Mouse (Mus musculus): Measurements from ENCODE around the gene Usp21. TPM values are rescaled to one million over a fixed set of nuclear protein-coding genes. Genes with fewer than 3 reads are reported as not detected.
A peak's percentile ranks its signal among the peaks of the same experiment; 100 is the strongest.

The Usp21 gene
- total and polyA plus RNA-seq, 3 experiments, result 11.8 to 64.5 (median 44.1) TPM

- Histone ChIP-seq H3K36me3 (replicated peaks) (peaks cover 47% of the 10 kb centered on the region), H3K27me3 (ENCODE audit: insufficient read depth, low read length) (no peaks in the 10 kb centered on the region)
- DNase-seq (ENCODE audit: low spot score), result no peak
Observed at GRCm38 (mm10) chr1:171271196-171271595, 16.6 kb downstream of the Usp21 start.

DNA sequence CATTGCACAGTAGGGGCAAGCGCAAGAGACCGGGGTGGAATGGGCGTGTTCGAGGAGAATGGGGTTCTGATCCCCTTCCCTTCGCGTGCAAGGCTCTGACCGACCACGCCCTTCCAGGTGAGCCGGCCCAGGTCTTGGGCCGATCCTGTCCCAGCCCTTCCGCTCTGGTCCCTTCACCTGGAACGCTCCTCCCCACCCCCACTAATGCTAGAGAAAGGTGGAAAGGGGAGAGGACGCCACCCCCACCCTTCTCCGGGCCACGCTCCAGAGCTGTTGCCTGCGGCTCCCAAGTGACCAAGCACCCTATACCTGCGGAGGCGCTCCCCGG lies 17.3 kb downstream of the Usp21 start:
- H3K27me3 ChIP-seq (ENCODE audit: insufficient read depth, low read length), result no peaks in the 10 kb centered on the region
- no peak; the same call in 1 of the 2 replicates for ATAC-seq (ENCODE audit: extremely low read depth, insufficient number of reproducible peaks, low FRiP score, poor library complexity, severe bottlenecking)
- no peak for DNase-seq (ENCODE audit: low spot score)
- H3K4me1 ChIP-seq (ENCODE audit: insufficient read depth, low read depth, low read length), result peaks cover 63% of the 10 kb centered on the region
- TF ChIP-seq GATA1 (IDR thresholded peaks at IDR 0.05; ENCODE audit: borderline replicate concordance, low read length) (no peak), GATA2 (IDR thresholded peaks at IDR 0.05; ENCODE audit: borderline replicate concordance, low read depth, low read length) (no peak), POLR2AphosphoS5 (IDR thresholded peaks at IDR 0.05; ENCODE audit: insufficient replicate concordance, low read depth, low read length) (no peak), TAL1 (conservative IDR thresholded peaks at IDR 0.05; ENCODE audit: low read depth, low read length) (no peak), CTCF (IDR thresholded peaks at IDR 0.05; ENCODE audit: low read depth, low read length) (no peak)
- peak overlapping the region; percentile 97 for H3K4me3 ChIP-seq (ENCODE audit: low read depth, low read length)
- H3K36me3 ChIP-seq (replicated peaks), result peaks cover 41% of the 10 kb centered on the region
- no peaks in the 10 kb centered on the region for H3K9me3 ChIP-seq (replicated peaks)

More at GRCm38 (mm10) chr1:171271196-171271595, 16.6 kb downstream of the Usp21 start:
- Histone ChIP-seq H3K9me3 (replicated peaks) (no peaks in the 10 kb centered on the region), H3K4me3 (ENCODE audit: low read depth, low read length) (peak overlapping the region; percentile 97), H3K4me1 (ENCODE audit: insufficient read depth, low read depth, low read length) (peaks cover 69% of the 10 kb centered on the region)
- ATAC-seq (ENCODE audit: extremely low read depth, insufficient number of reproducible peaks, low FRiP score, poor library complexity, severe bottlenecking), result no peak
- TF ChIP-seq TAL1 (conservative IDR thresholded peaks at IDR 0.05; ENCODE audit: low read depth, low read length) (0 out of 2 replicates have a peak, but pooled peaks have one; percentile 13), CTCF (IDR thresholded peaks at IDR 0.05; ENCODE audit: low read depth, low read length) (no peak)

GRCm38 (mm10) chr1:171269848-171270572 lies 17.8 kb downstream of the Usp21 start, which contains the start of gene B4galt3:
Gene B4galt3 (plus strand): TSS chr1:171270328.
- peak; percentile 87 for ATAC-seq (ENCODE audit: extremely low read depth, insufficient number of reproducible peaks, low FRiP score, poor library complexity, severe bottlenecking)
- peak; percentile 90 for DNase-seq (ENCODE audit: low spot score)
- H3K9me3 ChIP-seq (replicated peaks), result no peaks in the 10 kb centered on the region
- peak within 1 kb of the TSS; percentile 97 for H3K4me3 ChIP-seq (ENCODE audit: low read depth, low read length)
- no peaks in the 10 kb centered on the region for H3K27me3 ChIP-seq (ENCODE audit: insufficient read depth, low read length)
- peaks cover 60% of the 10 kb centered on the region for H3K4me1 ChIP-seq (ENCODE audit: insufficient read depth, low read depth, low read length)
- H3K36me3 ChIP-seq (replicated peaks), result peaks cover 36% of the 10 kb centered on the region
- TF ChIP-seq GATA2 (IDR thresholded peaks at IDR 0.05; ENCODE audit: borderline replicate concordance, low read depth, low read length) (no peak), GATA1 (IDR thresholded peaks at IDR 0.05; ENCODE audit: borderline replicate concordance, low read length) (no peak), CTCF (IDR thresholded peaks at IDR 0.05; ENCODE audit: low read depth, low read length) (no peak), TAL1 (conservative IDR thresholded peaks at IDR 0.05; ENCODE audit: low read depth, low read length) (no peak)

DNA sequence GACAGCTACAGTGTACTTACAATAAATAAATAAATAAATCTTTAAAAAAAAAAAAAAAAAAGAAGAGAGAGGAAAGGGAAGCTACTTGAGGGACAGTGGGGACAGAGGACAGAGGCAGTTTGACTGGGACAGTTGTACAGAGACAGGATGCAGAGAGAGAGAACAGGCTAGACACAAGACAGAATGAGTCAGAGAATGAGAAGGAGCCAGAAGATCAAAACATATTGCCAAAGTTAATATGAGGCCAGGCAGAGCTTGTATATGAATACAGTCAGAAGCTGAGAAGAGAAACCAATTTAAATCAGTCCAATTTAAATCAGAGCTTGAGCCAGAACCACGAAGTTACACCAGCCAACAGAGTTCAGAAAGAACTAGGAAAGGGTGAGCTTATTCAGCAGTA lies 19.4 kb downstream of the Usp21 start:
- no peak overlapping the region for H3K4me3 ChIP-seq (ENCODE audit: low read depth, low read length)
- H3K36me3 ChIP-seq (replicated peaks), result peaks cover 19% of the 10 kb centered on the region
- H3K4me1 ChIP-seq (ENCODE audit: insufficient read depth, low read depth, low read length), result peaks cover 45% of the 10 kb centered on the region
- H3K27me3 ChIP-seq (ENCODE audit: insufficient read depth, low read length), result no peaks in the 10 kb centered on the region; the same call in 1 of the 2 replicates
- DNase-seq (ENCODE audit: low spot score), result no peak
- no peaks in the 10 kb centered on the region for H3K9me3 ChIP-seq (replicated peaks)
- ATAC-seq (ENCODE audit: extremely low read depth, insufficient number of reproducible peaks, low FRiP score, poor library complexity, severe bottlenecking), result no peak
- TF ChIP-seq GATA2 (IDR thresholded peaks at IDR 0.05; ENCODE audit: borderline replicate concordance, low read depth, low read length), result no peak
- TF ChIP-seq TAL1 (conservative IDR thresholded peaks at IDR 0.05; ENCODE audit: low read depth, low read length), result no peak
- TF ChIP-seq CTCF (IDR thresholded peaks at IDR 0.05; ENCODE audit: low read depth, low read length), result no peak
- no peak for TF ChIP-seq POLR2AphosphoS5 (IDR thresholded peaks at IDR 0.05; ENCODE audit: insufficient replicate concordance, low read depth, low read length)
- TF ChIP-seq GATA1 (IDR thresholded peaks at IDR 0.05; ENCODE audit: borderline replicate concordance, low read length), result no peak

GRCm38 (mm10) chr1:171265971-171266744 lies 21.6 kb downstream of the Usp21 start:
- Histone ChIP-seq H3K4me1 (ENCODE audit: insufficient read depth, low read depth, low read length) (peaks cover 29% of the 10 kb centered on the region), H3K9me3 (replicated peaks) (no peaks in the 10 kb centered on the region), H3K36me3 (replicated peaks) (no peaks in the 10 kb centered on the region), H3K27me3 (ENCODE audit: insufficient read depth, low read length) (peaks cover 13% of the 10 kb centered on the region), H3K4me3 (ENCODE audit: low read depth, low read length) (no peak overlapping the region)
- ATAC-seq (ENCODE audit: extremely low read depth, insufficient number of reproducible peaks, low FRiP score, poor library complexity, severe bottlenecking) (no peak), DNase-seq (ENCODE audit: low spot score) (no peak)
- TF ChIP-seq GATA1 (IDR thresholded peaks at IDR 0.05; ENCODE audit: borderline replicate concordance, low read length), result no peak
- no peak for TF ChIP-seq TAL1 (conservative IDR thresholded peaks at IDR 0.05; ENCODE audit: low read depth, low read length)
- TF ChIP-seq GATA2 (IDR thresholded peaks at IDR 0.05; ENCODE audit: borderline replicate concordance, low read depth, low read length), result no peak
- TF ChIP-seq CTCF (IDR thresholded peaks at IDR 0.05; ENCODE audit: low read depth, low read length), result no peak
- TF ChIP-seq POLR2AphosphoS5 (IDR thresholded peaks at IDR 0.05; ENCODE audit: insufficient replicate concordance, low read depth, low read length), result no peak

DNA sequence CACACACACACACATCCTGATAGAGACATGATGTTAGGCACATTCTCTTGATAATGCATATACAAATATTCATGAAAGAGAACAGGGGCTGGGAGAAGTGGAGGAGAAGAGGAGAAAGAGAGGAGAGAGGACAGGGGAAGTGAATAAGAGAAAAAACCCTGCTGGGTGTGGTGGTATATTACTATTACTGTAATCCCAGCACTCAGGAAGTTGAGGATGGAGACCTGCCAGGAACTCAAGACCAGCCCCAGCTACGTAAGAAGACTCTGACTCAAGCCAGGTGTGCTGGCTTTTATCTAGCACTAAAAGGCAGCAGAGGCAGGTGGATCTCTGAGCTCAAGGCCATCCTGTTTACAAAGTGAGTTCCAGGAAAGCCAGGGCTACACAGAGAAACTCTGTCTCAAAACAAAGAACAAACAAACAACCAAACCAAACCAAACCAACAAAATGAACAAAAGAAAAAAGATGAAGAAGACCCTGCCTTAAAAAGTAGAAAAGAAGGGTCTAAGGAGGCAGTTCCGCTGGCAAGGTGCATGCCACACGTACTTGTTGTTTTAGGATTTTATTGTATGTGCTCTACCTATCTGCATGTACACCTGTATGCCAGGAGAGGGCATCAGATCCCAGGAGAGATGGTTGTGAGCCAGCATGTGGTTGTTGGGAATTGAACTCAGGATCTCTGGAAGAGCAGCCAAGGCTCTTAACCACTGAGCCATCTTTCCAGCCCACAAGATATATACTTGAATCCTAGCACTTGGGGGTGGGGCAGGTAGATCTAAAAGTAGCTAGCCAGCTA lies 23.9 kb downstream of the Usp21 start:
- Histone ChIP-seq H3K4me3 (ENCODE audit: low read depth, low read length) (no peak overlapping the region), H3K27me3 (ENCODE audit: insufficient read depth, low read length) (peaks cover 32% of the 10 kb centered on the region), H3K4me1 (ENCODE audit: insufficient read depth, low read depth, low read length) (peaks cover 18% of the 10 kb centered on the region), H3K9me3 (replicated peaks) (no peaks in the 10 kb centered on the region), H3K36me3 (replicated peaks) (no peaks in the 10 kb centered on the region)
- TF ChIP-seq TAL1 (conservative IDR thresholded peaks at IDR 0.05; ENCODE audit: low read depth, low read length), result no peak
- no peak for TF ChIP-seq CTCF (IDR thresholded peaks at IDR 0.05; ENCODE audit: low read depth, low read length)
- TF ChIP-seq GATA2 (IDR thresholded peaks at IDR 0.05; ENCODE audit: borderline replicate concordance, low read depth, low read length), result no peak
- TF ChIP-seq POLR2AphosphoS5 (IDR thresholded peaks at IDR 0.05; ENCODE audit: insufficient replicate concordance, low read depth, low read length), result no peak
- no peak for TF ChIP-seq GATA1 (IDR thresholded peaks at IDR 0.05; ENCODE audit: borderline replicate concordance, low read length)
- DNase-seq (ENCODE audit: low spot score) (no peak), ATAC-seq (ENCODE audit: extremely low read depth, insufficient number of reproducible peaks, low FRiP score, poor library complexity, severe bottlenecking) (no peak)
